Mouse (Mus musculus): ENCODE data around the gene Dnajc8. TPM values are rescaled to one million over a fixed set of nuclear protein-coding genes. Genes with fewer than 3 reads are reported as not detected.
A peak's percentile ranks its signal among the peaks of the same experiment; 100 is the strongest.
"Not testable (repeated sequence)": the region's sequence is repeated elsewhere in the genome, so short reads cannot be mapped to it uniquely, and the experiment has no call there.

Dnajc8 gene
- polyA plus RNA-seq, 1 experiment from 2014 or later: 174 TPM

GRCm38 (mm10) chr4:132542724-132543123 is 7.4 kb downstream of the Dnajc8 start:
- peaks cover under 1% of the 10 kb centered on the region; the same call in 1 of the 2 replicates for H3K4me1 ChIP-seq (replicated peaks; ENCODE audit: control insufficient read depth, insufficient read depth, low read length)
- ATAC-seq (replicated peaks; ENCODE audit: low FRiP score, low TSS enrichment, low read depth): no peak
- no peak for DNase-seq (ENCODE audit: low spot score)
- no peak overlapping the region for H3K27ac ChIP-seq (ENCODE audit: low read depth)
- no peak overlapping the region for H3K4me3 ChIP-seq (ENCODE audit: low read depth, low read length)
- no peaks in the 10 kb centered on the region for H3K9me3 ChIP-seq (ENCODE audit: control insufficient read depth, low read length)
- no peaks in the 10 kb centered on the region for H3K27me3 ChIP-seq (replicated peaks; ENCODE audit: control insufficient read depth, insufficient read depth, low read length)
- H3K36me3 ChIP-seq (ENCODE audit: control insufficient read depth, insufficient read depth, low read length): peaks cover 96% of the 10 kb centered on the region
- H3K9ac ChIP-seq (ENCODE audit: low read length): no peak overlapping the region
- WGBS: 76% methylated on average over 1 of the region's 1 CpGs
- no peak overlapping the region for H3K4me2 ChIP-seq (ENCODE audit: low read length)

GRCm38 (mm10) chr4:132545851-132546250 is 10.5 kb downstream of the Dnajc8 start:
- Histone ChIP-seq H3K27me3 (replicated peaks; ENCODE audit: control insufficient read depth, insufficient read depth, low read length) (no peaks in the 10 kb centered on the region), H3K27ac (ENCODE audit: low read depth) (no peak overlapping the region), H3K4me3 (ENCODE audit: low read depth, low read length) (no peak overlapping the region), H3K9me3 (ENCODE audit: control insufficient read depth, low read length) (no peaks in the 10 kb centered on the region), H3K9ac (ENCODE audit: low read length) (no peak overlapping the region), H3K4me1 (replicated peaks; ENCODE audit: control insufficient read depth, insufficient read depth, low read length) (no peaks in the 10 kb centered on the region), H3K4me2 (ENCODE audit: low read length) (no peak overlapping the region), H3K36me3 (ENCODE audit: control insufficient read depth, insufficient read depth, low read length) (peaks cover 99% of the 10 kb centered on the region)
- ATAC-seq (replicated peaks; ENCODE audit: low FRiP score, low TSS enrichment, low read depth): peak; percentile 72; the same call in 1 of the 2 replicates
- WGBS: 27% methylated on average over 8 of the region's 8 CpGs
- peak; percentile 74 for DNase-seq (ENCODE audit: low spot score)

GRCm38 (mm10) chr4:132554221-132554620 is 18.9 kb downstream of the Dnajc8 start:
- no peaks in the 10 kb centered on the region for H3K9me3 ChIP-seq (ENCODE audit: control insufficient read depth, low read length)
- H3K27ac ChIP-seq (ENCODE audit: low read depth): no peak overlapping the region
- ATAC-seq (replicated peaks; ENCODE audit: low FRiP score, low TSS enrichment, low read depth) (no peak), DNase-seq (ENCODE audit: low spot score) (no peak)
- no peak overlapping the region for H3K4me3 ChIP-seq (ENCODE audit: low read depth, low read length)
- no peaks in the 10 kb centered on the region for H3K27me3 ChIP-seq (replicated peaks; ENCODE audit: control insufficient read depth, insufficient read depth, low read length)
- no peaks in the 10 kb centered on the region for H3K4me1 ChIP-seq (replicated peaks; ENCODE audit: control insufficient read depth, insufficient read depth, low read length)
- H3K9ac ChIP-seq (ENCODE audit: low read length): no peak overlapping the region
- WGBS: 62% methylated on average over 5 of the region's 5 CpGs
- no peak overlapping the region for H3K4me2 ChIP-seq (ENCODE audit: low read length)
- H3K36me3 ChIP-seq (ENCODE audit: control insufficient read depth, insufficient read depth, low read length): peaks cover 49% of the 10 kb centered on the region

GRCm38 (mm10) chr4:132554653-132555052 is 19.3 kb downstream of the Dnajc8 start:
- 72% methylated on average over 8 of the region's 8 CpGs for WGBS
- peaks cover 45% of the 10 kb centered on the region for H3K36me3 ChIP-seq (ENCODE audit: control insufficient read depth, insufficient read depth, low read length)
- H3K4me2 ChIP-seq (ENCODE audit: low read length): no peak overlapping the region
- H3K4me3 ChIP-seq (ENCODE audit: low read depth, low read length): no peak overlapping the region
- H3K27ac ChIP-seq (ENCODE audit: low read depth): no peak overlapping the region
- ATAC-seq (replicated peaks; ENCODE audit: low FRiP score, low TSS enrichment, low read depth) (no peak), DNase-seq (ENCODE audit: low spot score) (no peak)
- H3K27me3 ChIP-seq (replicated peaks; ENCODE audit: control insufficient read depth, insufficient read depth, low read length): no peaks in the 10 kb centered on the region
- H3K9me3 ChIP-seq (ENCODE audit: control insufficient read depth, low read length): no peaks in the 10 kb centered on the region
- no peak overlapping the region for H3K9ac ChIP-seq (ENCODE audit: low read length)
- no peaks in the 10 kb centered on the region for H3K4me1 ChIP-seq (replicated peaks; ENCODE audit: control insufficient read depth, insufficient read depth, low read length)

GRCm38 (mm10) chr4:132555550-132555949 is 20.2 kb downstream of the Dnajc8 start:
- not testable (repeated sequence) for H3K4me3 ChIP-seq (ENCODE audit: low read depth, low read length); H3K4me2 ChIP-seq (ENCODE audit: low read length); ATAC-seq (replicated peaks; ENCODE audit: low FRiP score, low TSS enrichment, low read depth); H3K9me3 ChIP-seq (ENCODE audit: control insufficient read depth, low read length); H3K4me1 ChIP-seq (replicated peaks; ENCODE audit: control insufficient read depth, insufficient read depth, low read length); H3K27ac ChIP-seq (ENCODE audit: low read depth); DNase-seq (ENCODE audit: low spot score); H3K27me3 ChIP-seq (replicated peaks; ENCODE audit: control insufficient read depth, insufficient read depth, low read length); H3K9ac ChIP-seq (ENCODE audit: low read length)
- H3K36me3 ChIP-seq (ENCODE audit: control insufficient read depth, insufficient read depth, low read length): peaks cover 36% of the 10 kb centered on the region
- WGBS: 93% methylated on average over 7 of the region's 7 CpGs

- Histone ChIP-seq H3K9ac (ENCODE audit: low read length) (no peak overlapping the region), H3K4me1 (replicated peaks; ENCODE audit: control insufficient read depth, insufficient read depth, low read length) (peaks cover 8% of the 10 kb centered on the region), H3K27ac (ENCODE audit: low read depth) (no peak overlapping the region), H3K4me3 (ENCODE audit: low read depth, low read length) (no peak overlapping the region), H3K27me3 (replicated peaks; ENCODE audit: control insufficient read depth, insufficient read depth, low read length) (no peaks in the 10 kb centered on the region), H3K36me3 (ENCODE audit: control insufficient read depth, insufficient read depth, low read length) (no peaks in the 10 kb centered on the region), H3K9me3 (ENCODE audit: control insufficient read depth, low read length) (no peaks in the 10 kb centered on the region), H3K4me2 (ENCODE audit: low read length) (no peak overlapping the region)
- 74% methylated on average over 3 of the region's 3 CpGs for WGBS
- DNase-seq (ENCODE audit: low spot score): no peak
- no peak for ATAC-seq (replicated peaks; ENCODE audit: low FRiP score, low TSS enrichment, low read depth)
These were observed 27.9 kb downstream of the Dnajc8 start for GRCm38 (mm10) chr4:132563261-132563660.

GRCm38 (mm10) chr4:132563965-132564364 is 28.6 kb downstream of the Dnajc8 start, which contains the start of gene Ptafr:
TSS of gene Ptafr (plus strand) at chr4:132564067.
- 24% methylated on average over 4 of the region's 4 CpGs for WGBS
- H3K9me3 ChIP-seq (ENCODE audit: control insufficient read depth, low read length): no peaks in the 10 kb centered on the region
- no peak within 1 kb of the TSS for H3K4me3 ChIP-seq (ENCODE audit: low read depth, low read length)
- peak within 1 kb of the TSS; percentile 1; the same call in 1 of the 2 replicates for H3K27ac ChIP-seq (ENCODE audit: low read depth)
- H3K27me3 ChIP-seq (replicated peaks; ENCODE audit: control insufficient read depth, insufficient read depth, low read length): no peaks in the 10 kb centered on the region
- ATAC-seq (replicated peaks; ENCODE audit: low FRiP score, low TSS enrichment, low read depth) (no peak), DNase-seq (ENCODE audit: low spot score) (no peak)
- H3K9ac ChIP-seq (ENCODE audit: low read length): no peak within 1 kb of the TSS
- H3K4me2 ChIP-seq (ENCODE audit: low read length): no peak within 1 kb of the TSS
- peaks cover 8% of the 10 kb centered on the region for H3K4me1 ChIP-seq (replicated peaks; ENCODE audit: control insufficient read depth, insufficient read depth, low read length)
- H3K36me3 ChIP-seq (ENCODE audit: control insufficient read depth, insufficient read depth, low read length): no peaks in the 10 kb centered on the region

- Histone ChIP-seq H3K27me3 (replicated peaks; ENCODE audit: control insufficient read depth, insufficient read depth, low read length) (no peaks in the 10 kb centered on the region), H3K4me1 (replicated peaks; ENCODE audit: control insufficient read depth, insufficient read depth, low read length) (peaks cover 8% of the 10 kb centered on the region), H3K36me3 (ENCODE audit: control insufficient read depth, insufficient read depth, low read length) (no peaks in the 10 kb centered on the region), H3K4me2 (ENCODE audit: low read length) (no peak overlapping the region), H3K4me3 (ENCODE audit: low read depth, low read length) (no peak overlapping the region), H3K9me3 (ENCODE audit: control insufficient read depth, low read length) (no peaks in the 10 kb centered on the region), H3K27ac (ENCODE audit: low read depth) (no peak overlapping the region), H3K9ac (ENCODE audit: low read length) (no peak overlapping the region)
- ATAC-seq (replicated peaks; ENCODE audit: low FRiP score, low TSS enrichment, low read depth) (no peak), DNase-seq (ENCODE audit: low spot score) (no peak)
- 78% methylated on average over 12 of the region's 12 CpGs for WGBS
These were observed 29.9 kb downstream of the Dnajc8 start for GRCm38 (mm10) chr4:132565089-132565747.

GRCm38 (mm10) chr4:132567361-132567779 is 32.0 kb downstream of the Dnajc8 start:
- Histone ChIP-seq H3K27me3 (replicated peaks; ENCODE audit: control insufficient read depth, insufficient read depth, low read length) (no peaks in the 10 kb centered on the region), H3K36me3 (ENCODE audit: control insufficient read depth, insufficient read depth, low read length) (no peaks in the 10 kb centered on the region), H3K9ac (ENCODE audit: low read length) (no peak overlapping the region), H3K9me3 (ENCODE audit: control insufficient read depth, low read length) (no peaks in the 10 kb centered on the region), H3K4me2 (ENCODE audit: low read length) (no peak overlapping the region), H3K4me3 (ENCODE audit: low read depth, low read length) (no peak overlapping the region), H3K27ac (ENCODE audit: low read depth) (no peak overlapping the region), H3K4me1 (replicated peaks; ENCODE audit: control insufficient read depth, insufficient read depth, low read length) (peaks cover 12% of the 10 kb centered on the region)
- ATAC-seq (replicated peaks; ENCODE audit: low FRiP score, low TSS enrichment, low read depth) (no peak), DNase-seq (ENCODE audit: low spot score) (no peak)
- WGBS: 68% methylated on average over 9 of the region's 9 CpGs

All from intestine, embryonic 14.5 days (tissue).